Mouse (Mus musculus) neural tube, embryonic 15.5 days (tissue): ENCODE measurements around the gene Mob3b. TPM values are rescaled to one million over a fixed set of nuclear protein-coding genes. Genes with fewer than 3 reads are reported as not detected.

Experiments used
- ATAC-seq: fragments of 200-750 bp; cut with Nextera tagmentation; 2 replicates; pipeline ENCODE4 v1.8.0; 2017; ENCODE audit warnings: mild to moderate bottlenecking, moderate TSS enrichment, moderate library complexity; ENCODE audit not compliant: low FRiP score
- H3K27ac ChIP-seq: fragments of 300-500 bp; sonication (generic); replicated peaks from 2 replicates; pipeline ENCODE4 v1.5.1; 2015; ENCODE audit warnings: mild to moderate bottlenecking, inconsistent platforms
- H3K27me3 ChIP-seq: fragments of 300-500 bp; sonication (generic); replicated peaks from 2 replicates; pipeline ENCODE4 v1.6.1; 2015; ENCODE audit warnings: inconsistent platforms
- H3K36me3 ChIP-seq: fragments of 300-500 bp; sonication (generic); 2 replicates; pipeline ENCODE4 v1.6.1; 2015; ENCODE audit warnings: inconsistent platforms
- H3K4me1 ChIP-seq: fragments of 300-500 bp; sonication (generic); 2 replicates; pipeline ENCODE4 v1.6.1; 2015; ENCODE audit warnings: inconsistent platforms
- H3K4me2 ChIP-seq: fragments of 300-500 bp; sonication (generic); 2 replicates; pipeline ENCODE4 v1.6.1; 2015; ENCODE audit warnings: inconsistent platforms, mild to moderate bottlenecking, moderate library complexity
- H3K4me3 ChIP-seq: fragments of 300-500 bp; sonication (generic); replicated peaks from 2 replicates; pipeline ENCODE4 v1.5.1; 2015; ENCODE audit warnings: mild to moderate bottlenecking, inconsistent platforms
- H3K9ac ChIP-seq: fragments of 300-500 bp; sonication (generic); replicated peaks from 2 replicates; pipeline ENCODE4 v1.6.1; 2015; ENCODE audit warnings: mild to moderate bottlenecking, inconsistent platforms
- H3K9me3 ChIP-seq: fragments of 300-500 bp; sonication (generic); replicated peaks from 2 replicates; pipeline ENCODE4 v1.6.1; 2016; ENCODE audit warnings: inconsistent platforms
- WGBS: fragments of 180-500 bp; shearing (Covaris S2); methylation state at CpG from one replicate; pipeline ENCODE4 v1.1.7; 2015; ENCODE audit warnings: mixed read lengths; 5-methylcytosine and 5-hydroxymethylcytosine counted together
- polyA plus RNA-seq: library from polyadenylated mRNA; unstranded; fragments of >200 nt; fragmentation: Nextera tagmentation; extraction: Ambion mirVana; gene quantifications from 2 replicates; pipeline ENCODE4 v1.2.1, GENCODE M21; 2015

The Mob3b gene
- polyA plus RNA-seq, 1 experiment from 2014 or later = 3.7 TPM

DNA sequence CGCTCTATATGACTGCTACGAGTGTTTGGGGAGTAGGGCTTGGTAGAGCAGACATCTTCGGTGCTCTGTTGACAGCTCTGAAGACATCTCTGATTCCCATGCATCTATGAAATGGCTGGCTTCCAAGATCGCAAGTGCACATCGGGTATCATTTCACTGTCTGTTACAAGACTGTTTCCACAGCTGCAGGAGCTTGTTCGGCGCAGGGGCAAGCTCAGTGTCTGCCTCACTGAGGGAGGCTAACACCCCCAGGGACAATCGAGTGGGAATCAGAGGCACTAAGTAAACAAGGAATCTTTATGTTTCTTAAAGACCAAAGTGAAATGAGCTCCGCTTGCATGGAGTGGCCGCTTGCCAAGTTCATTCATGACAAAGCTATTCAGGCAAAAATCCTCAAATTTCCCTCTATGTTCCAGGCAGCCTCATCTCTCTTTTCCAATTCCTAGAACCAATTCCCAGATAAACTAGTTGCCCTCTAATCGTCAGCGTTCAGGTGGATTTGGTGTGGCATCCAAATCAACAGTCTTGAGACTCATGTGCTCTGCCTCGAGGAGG, 12.4 kb upstream of the Mob3b start:
- H3K4me2 ChIP-seq = no peak overlapping the region
- H3K9ac ChIP-seq = no peak overlapping the region
- H3K4me3 ChIP-seq = no peak overlapping the region
- H3K27ac ChIP-seq = no peak overlapping the region
- H3K9me3 ChIP-seq = no peaks in the 10 kb centered on the region
- no peaks in the 10 kb centered on the region for H3K36me3 ChIP-seq
- 0 out of 2 replicates have a peak, but pooled peaks cover 3% of the 10 kb centered on the region for H3K4me1 ChIP-seq
- WGBS = 70% methylated on average over 13 of the region's 13 CpGs
- ATAC-seq = no peak
- H3K27me3 ChIP-seq = no peaks in the 10 kb centered on the region

- 70% methylated on average over 5 of the region's 5 CpGs for WGBS
- no peaks in the 10 kb centered on the region for H3K9me3 ChIP-seq
Observed at GRCm38 (mm10) chr4:35167855-35168254, 10.6 kb upstream of the Mob3b start.

DNA sequence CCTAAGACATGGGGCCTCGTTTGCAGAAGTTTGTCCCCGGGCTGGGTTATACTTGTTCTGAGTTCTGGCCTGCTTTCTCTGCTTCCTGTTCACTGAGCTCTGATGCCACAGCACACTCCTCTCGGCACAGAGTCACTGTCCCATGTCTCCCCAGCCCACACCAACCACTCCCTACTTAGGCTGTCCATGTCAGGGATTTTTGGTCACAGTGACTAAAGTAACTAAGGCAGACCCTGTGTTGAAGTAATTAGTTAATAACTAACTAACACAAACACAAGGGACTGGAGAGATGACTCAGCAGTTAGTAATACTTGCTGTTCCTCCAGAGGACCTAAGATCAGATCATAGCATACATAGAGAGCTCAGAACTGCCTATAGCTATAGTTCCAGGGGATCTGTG, 8.7 kb upstream of the Mob3b start:
- no peaks in the 10 kb centered on the region for H3K36me3 ChIP-seq
- H3K4me2 ChIP-seq = no peak overlapping the region
- no peak overlapping the region for H3K9ac ChIP-seq
- no peaks in the 10 kb centered on the region for H3K9me3 ChIP-seq
- WGBS = 84% methylated on average over 3 of the region's 3 CpGs
- ATAC-seq = no peak
- no peaks in the 10 kb centered on the region for H3K27me3 ChIP-seq
- no peak overlapping the region for H3K27ac ChIP-seq
- no peak overlapping the region for H3K4me3 ChIP-seq
- 0 out of 2 replicates have a peak, but pooled peaks cover 3% of the 10 kb centered on the region for H3K4me1 ChIP-seq

More at GRCm38 (mm10) chr4:35167855-35168254, 10.6 kb upstream of the Mob3b start:
- 0 out of 2 replicates have a peak, but pooled peaks cover 3% of the 10 kb centered on the region for H3K4me1 ChIP-seq
- no peak overlapping the region for H3K4me3 ChIP-seq
- no peak overlapping the region for H3K9ac ChIP-seq
- H3K36me3 ChIP-seq = no peaks in the 10 kb centered on the region
- H3K27ac ChIP-seq = no peak overlapping the region
- no peak overlapping the region for H3K4me2 ChIP-seq
- ATAC-seq = no peak
- no peaks in the 10 kb centered on the region for H3K27me3 ChIP-seq

GRCm38 (mm10) chr4:35165275-35165674, 8.0 kb upstream of the Mob3b start:
- no peak for ATAC-seq
- Histone ChIP-seq H3K4me3 (no peak overlapping the region), H3K9me3 (no peaks in the 10 kb centered on the region), H3K4me2 (no peak overlapping the region), H3K27ac (no peak overlapping the region), H3K36me3 (no peaks in the 10 kb centered on the region), H3K4me1 (0 out of 2 replicates have a peak, but pooled peaks cover 3% of the 10 kb centered on the region), H3K27me3 (no peaks in the 10 kb centered on the region), H3K9ac (no peak overlapping the region)
- 87% methylated on average over 2 of the region's 2 CpGs for WGBS

DNA sequence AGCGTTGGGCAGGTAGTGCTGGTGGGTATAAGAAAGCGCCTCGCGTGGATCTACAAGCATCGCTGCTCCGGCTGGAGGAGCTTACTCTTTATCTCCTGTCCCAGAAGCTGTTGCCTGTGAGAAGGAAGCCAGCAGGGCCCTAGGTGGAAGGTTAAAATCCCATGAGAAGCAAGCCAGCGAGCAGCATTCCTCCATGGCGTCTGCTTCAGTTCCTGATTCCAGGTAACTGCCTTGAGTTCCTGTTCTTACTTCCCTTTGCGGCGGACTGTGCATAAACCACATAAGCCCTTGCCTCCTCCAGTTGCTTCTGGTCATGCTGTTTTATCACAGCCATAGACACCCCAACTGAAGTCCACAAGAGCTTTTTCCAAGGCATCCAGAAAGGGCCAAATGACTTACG, 531 bp upstream of the Mob3b start:
- H3K9ac ChIP-seq = no peak overlapping the region
- peak overlapping the region; percentile 97 for H3K4me2 ChIP-seq
- 0 out of 2 replicates have a peak overlapping the region, but pooled peaks have one; percentile 51 for H3K4me3 ChIP-seq

DNA sequence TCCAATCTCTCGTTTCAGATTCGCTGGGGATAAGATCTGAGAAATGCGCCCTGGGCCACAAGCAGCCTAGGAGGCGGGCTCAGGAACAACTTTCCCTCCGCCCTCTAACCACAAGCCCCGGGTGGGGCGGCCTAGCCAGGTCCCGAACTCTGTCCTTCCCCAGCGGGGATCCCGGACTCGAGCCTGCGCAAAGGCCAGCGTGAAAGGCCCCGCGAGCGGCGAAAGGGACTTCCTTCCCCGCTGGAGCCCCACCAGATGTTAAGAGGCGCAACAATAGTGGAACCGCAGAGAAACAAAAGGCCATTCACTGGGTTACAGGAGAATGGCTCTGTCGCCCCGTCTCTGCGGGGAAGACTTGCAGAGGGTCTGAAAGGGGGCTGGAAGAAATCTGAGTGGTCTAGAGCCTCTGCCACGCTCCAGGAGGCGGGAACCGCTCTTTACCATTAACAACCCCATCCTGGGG, 1.1 kb downstream of the Mob3b start:
- 0 out of 2 replicates have a peak overlapping the region, but pooled peaks have one; percentile 41 for H3K27ac ChIP-seq

More for the DNA sequence above, 531 bp upstream of the Mob3b start:
- WGBS = 72% methylated on average over 11 of the region's 11 CpGs
- no peaks in the 10 kb centered on the region for H3K36me3 ChIP-seq
- H3K27me3 ChIP-seq = peaks cover 6% of the 10 kb centered on the region; the same call in 1 of the 2 replicates
- no peaks in the 10 kb centered on the region for H3K9me3 ChIP-seq
- no peak for ATAC-seq
- H3K4me1 ChIP-seq = peaks cover 18% of the 10 kb centered on the region
- H3K27ac ChIP-seq = no peak overlapping the region

DNA sequence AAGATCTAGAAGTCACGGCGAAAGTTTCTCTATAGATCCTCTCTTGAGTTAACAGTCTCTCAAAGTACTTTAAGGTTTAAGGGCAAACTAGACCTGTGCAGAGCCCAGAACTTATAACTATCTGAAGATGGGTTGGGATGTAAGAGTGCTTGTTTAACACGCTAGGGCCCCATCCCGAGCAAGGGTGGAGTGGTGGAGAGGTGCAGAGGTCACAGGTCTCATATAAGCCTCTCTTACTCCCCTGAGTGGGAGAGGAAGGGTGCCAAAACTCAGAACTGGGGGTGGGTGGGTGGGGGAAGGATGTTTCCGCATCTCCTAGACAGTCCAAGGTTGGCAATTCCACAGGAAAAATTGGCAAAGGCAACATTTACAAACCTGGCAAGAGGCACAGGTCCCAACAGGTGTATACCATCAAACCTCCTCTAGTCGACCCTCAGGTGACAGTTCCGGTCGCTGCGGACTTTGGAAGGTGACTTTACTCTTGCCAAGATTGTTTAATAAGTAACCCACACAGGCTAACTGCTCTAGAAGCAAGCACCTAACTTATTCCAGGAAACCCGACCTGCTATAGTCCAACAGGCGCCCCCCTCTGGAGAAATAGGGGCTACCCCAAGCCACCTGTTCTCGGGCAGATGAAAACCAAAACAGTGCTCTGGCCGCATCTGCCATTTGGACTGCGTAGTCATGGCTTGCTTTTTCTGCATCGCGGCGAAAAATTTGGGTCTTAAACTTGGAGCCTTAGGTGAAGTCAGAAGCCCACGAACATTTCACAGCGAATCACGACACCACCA, 2.0 kb downstream of the Mob3b start:
- 26% methylated on average over 20 of the region's 20 CpGs for WGBS
- Histone ChIP-seq H3K9me3 (no peaks in the 10 kb centered on the region), H3K4me2 (peak overlapping the region; percentile 97), H3K27ac (no peak overlapping the region), H3K36me3 (no peaks in the 10 kb centered on the region), H3K9ac (peak overlapping the region; percentile 54; the same call in 1 of the 2 replicates), H3K4me3 (peak overlapping the region; percentile 51), H3K27me3 (peaks cover 6% of the 10 kb centered on the region; the same call in 1 of the 2 replicates), H3K4me1 (peaks cover 18% of the 10 kb centered on the region)
- no peak for ATAC-seq

More for the DNA sequence above, 1.1 kb downstream of the Mob3b start:
- Histone ChIP-seq H3K36me3 (no peaks in the 10 kb centered on the region), H3K9ac (peak overlapping the region; percentile 54), H3K4me2 (peak overlapping the region; percentile 97), H3K4me1 (peaks cover 18% of the 10 kb centered on the region), H3K9me3 (no peaks in the 10 kb centered on the region), H3K4me3 (peak overlapping the region; percentile 51), H3K27me3 (peaks cover 6% of the 10 kb centered on the region; the same call in 1 of the 2 replicates)
- under 1% methylated on average over 26 of the region's 26 CpGs for WGBS
- ATAC-seq = peak; percentile 55; the same call in 1 of the 2 replicates

- H3K36me3 ChIP-seq = no peaks in the 10 kb centered on the region
- peaks cover 18% of the 10 kb centered on the region for H3K4me1 ChIP-seq
- ATAC-seq = no peak
- WGBS = 22% methylated on average over 3 of the region's 3 CpGs
- peaks cover 6% of the 10 kb centered on the region; the same call in 1 of the 2 replicates for H3K27me3 ChIP-seq
- H3K9me3 ChIP-seq = no peaks in the 10 kb centered on the region
- no peak overlapping the region for H3K9ac ChIP-seq
- H3K27ac ChIP-seq = no peak overlapping the region
- no peak overlapping the region for H3K4me2 ChIP-seq
- no peak overlapping the region for H3K4me3 ChIP-seq
Observed at GRCm38 (mm10) chr4:35154051-35154450, 3.2 kb downstream of the Mob3b start.

GRCm38 (mm10) chr4:35151756-35152155, 5.5 kb downstream of the Mob3b start, which contains the start of gene Ifnk:
Gene Ifnk, plus strand, starts transcription at chr4:35152056.
- no peak within 1 kb of the TSS for H3K27ac ChIP-seq
- 91% methylated on average over 4 of the region's 4 CpGs for WGBS
- ATAC-seq = no peak

GRCm38 (mm10) chr4:35150706-35151105, 6.6 kb downstream of the Mob3b start:
- H3K9ac ChIP-seq = no peak overlapping the region
- H3K27ac ChIP-seq = no peak overlapping the region
- WGBS = 89% methylated on average over 3 of the region's 3 CpGs
- no peak overlapping the region for H3K4me2 ChIP-seq
- no peak for ATAC-seq
- no peak overlapping the region for H3K4me3 ChIP-seq
- H3K9me3 ChIP-seq = no peaks in the 10 kb centered on the region
- peaks cover 4% of the 10 kb centered on the region for H3K4me1 ChIP-seq
- H3K27me3 ChIP-seq = no peaks in the 10 kb centered on the region; the same call in 1 of the 2 replicates
- H3K36me3 ChIP-seq = no peaks in the 10 kb centered on the region

More at GRCm38 (mm10) chr4:35151756-35152155, 5.5 kb downstream of the Mob3b start, which contains the start of gene Ifnk:
- Histone ChIP-seq H3K4me1 (peaks cover 15% of the 10 kb centered on the region), H3K27me3 (peaks cover 6% of the 10 kb centered on the region; the same call in 1 of the 2 replicates), H3K4me3 (no peak within 1 kb of the TSS), H3K36me3 (no peaks in the 10 kb centered on the region), H3K9me3 (no peaks in the 10 kb centered on the region), H3K9ac (no peak within 1 kb of the TSS), H3K4me2 (no peak within 1 kb of the TSS)

DNA sequence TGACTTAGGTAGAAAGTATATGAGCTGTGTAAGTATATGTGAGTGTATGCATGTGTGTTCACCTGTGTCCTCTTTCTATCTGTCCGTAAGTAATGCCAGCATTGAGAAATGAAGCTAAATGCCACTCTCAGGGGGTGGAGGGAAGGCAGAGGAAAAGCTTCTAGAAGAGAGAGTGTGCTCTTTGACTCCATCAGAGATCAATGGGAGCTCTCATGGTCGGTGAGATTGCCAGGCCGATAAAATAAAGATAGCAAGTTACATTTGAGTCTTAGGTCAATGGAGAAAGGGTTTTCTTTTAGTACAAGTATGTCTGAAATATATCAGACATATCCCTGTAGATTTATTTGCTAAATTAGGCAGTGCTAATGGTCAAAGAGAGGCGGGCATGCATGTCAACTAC, 9.0 kb downstream of the Mob3b start:
- 90% methylated on average over 4 of the region's 4 CpGs for WGBS
- Histone ChIP-seq H3K4me2 (no peak overlapping the region), H3K27me3 (no peaks in the 10 kb centered on the region), H3K27ac (no peak overlapping the region), H3K4me1 (no peaks in the 10 kb centered on the region), H3K36me3 (no peaks in the 10 kb centered on the region), H3K4me3 (no peak overlapping the region), H3K9me3 (no peaks in the 10 kb centered on the region), H3K9ac (no peak overlapping the region)
- no peak for ATAC-seq
